Mouse (Mus musculus): ENCODE results near the gene Taf6l.
"Not testable (repeated sequence)": the region's sequence is repeated elsewhere in the genome, so short reads cannot be mapped to it uniquely, and the experiment has no call there.

Gene Taf6l

GRCm38 (mm10) chr19:8740603-8741002 is 45.6 kb downstream of the Taf6l start, which contains the start of gene 1700092M07Rik:
1700092M07Rik (plus strand) TSS chr19:8740718.
- in situ Hi-C loops (cut with MboI, MseI) = loop anchor here (10.0 kb wide), 1 partner anchor 1746 kb away; the partner anchor contains the start of genes Dnajc4, Nudt22 and Trpt1

DNA sequence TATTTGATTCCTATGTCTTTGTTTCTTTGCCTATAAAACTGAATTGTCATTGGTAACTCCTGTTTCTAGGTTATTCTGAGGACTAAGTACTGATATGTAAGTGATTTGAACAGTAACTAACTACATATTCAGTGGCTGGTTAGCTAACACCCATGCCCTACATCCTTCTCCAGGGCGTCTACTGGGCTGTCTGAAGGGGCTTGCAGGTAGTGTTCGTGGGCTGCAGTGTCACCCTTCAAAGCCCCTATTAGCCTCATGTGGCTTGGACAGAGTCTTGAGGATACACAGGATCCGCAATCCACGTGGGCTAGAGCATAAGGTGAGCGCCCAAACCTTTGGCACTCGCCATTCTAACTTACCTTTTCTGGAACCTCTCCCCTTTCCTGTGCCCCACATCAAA is 46.6 kb downstream of the Taf6l start:
- in situ Hi-C loops (cut with MboI, MseI) = loop anchor here (10.0 kb wide), 1 partner anchor 1745 kb away; the partner anchor contains the start of genes Dnajc4, Nudt22 and Trpt1

GRCm38 (mm10) chr19:8738911-8739310 is 47.3 kb downstream of the Taf6l start:
- in situ Hi-C loops (cut with MboI, MseI) = no loop called here

GRCm38 (mm10) chr19:8736160-8736467 is 50.1 kb downstream of the Taf6l start:
- in situ Hi-C loops (cut with MboI, MseI) = no loop called here

DNA sequence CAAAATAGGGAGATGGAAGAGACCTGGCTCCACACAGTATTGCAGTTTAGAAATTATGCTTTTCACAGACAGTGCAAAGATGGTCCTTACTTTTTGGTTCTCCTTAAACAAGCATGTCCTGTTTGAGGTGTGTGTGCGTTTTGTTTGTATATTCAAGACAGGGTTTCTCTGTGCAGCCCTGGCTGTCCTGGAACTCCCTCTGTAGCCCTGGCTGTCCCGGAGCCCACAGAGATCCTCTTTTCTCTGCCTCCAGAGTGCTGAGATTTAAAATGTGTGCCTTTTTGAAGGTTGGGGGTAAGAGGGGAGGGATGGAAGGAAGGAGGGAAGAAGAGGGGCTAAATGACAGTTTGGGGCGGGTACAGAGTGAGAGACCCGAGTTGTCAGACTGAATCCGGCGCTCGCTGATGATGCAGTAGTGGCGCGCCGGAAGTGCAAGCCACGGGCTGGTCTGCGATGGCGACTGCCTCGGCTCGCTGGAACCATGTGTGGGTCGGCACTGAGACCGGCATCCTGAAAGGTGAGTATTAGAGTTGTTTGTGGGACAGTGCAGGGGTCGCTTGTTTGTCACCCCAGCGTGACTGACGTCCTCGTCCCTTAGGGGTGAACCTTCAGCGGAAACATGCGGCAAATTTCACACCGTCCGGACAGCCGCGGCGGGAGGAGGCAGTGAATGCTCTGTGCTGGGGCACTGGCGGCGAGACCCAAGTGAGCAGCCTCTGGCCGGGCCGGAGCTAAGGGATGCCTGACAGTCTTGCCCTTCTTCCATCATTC is 50.6 kb downstream of the Taf6l start, which contains the start of gene Wdr74:
Gene Wdr74 (plus strand): TSS at position 439 of the 771 bp plus-strand sequence.
- in situ Hi-C loops (cut with MboI, MseI) = no loop called here

- in situ Hi-C loops (cut with MboI, MseI) = no loop called here
Observed at GRCm38 (mm10) chr19:8734334-8734733, 51.9 kb downstream of the Taf6l start.

GRCm38 (mm10) chr19:8728335-8729099 is 57.7 kb downstream of the Taf6l start:
- in situ Hi-C loops (cut with MboI, MseI) = not testable (repeated sequence)

- in situ Hi-C loops (cut with MboI, MseI) = no loop called here
Observed at GRCm38 (mm10) chr19:8727495-8728114, 58.6 kb downstream of the Taf6l start.

DNA sequence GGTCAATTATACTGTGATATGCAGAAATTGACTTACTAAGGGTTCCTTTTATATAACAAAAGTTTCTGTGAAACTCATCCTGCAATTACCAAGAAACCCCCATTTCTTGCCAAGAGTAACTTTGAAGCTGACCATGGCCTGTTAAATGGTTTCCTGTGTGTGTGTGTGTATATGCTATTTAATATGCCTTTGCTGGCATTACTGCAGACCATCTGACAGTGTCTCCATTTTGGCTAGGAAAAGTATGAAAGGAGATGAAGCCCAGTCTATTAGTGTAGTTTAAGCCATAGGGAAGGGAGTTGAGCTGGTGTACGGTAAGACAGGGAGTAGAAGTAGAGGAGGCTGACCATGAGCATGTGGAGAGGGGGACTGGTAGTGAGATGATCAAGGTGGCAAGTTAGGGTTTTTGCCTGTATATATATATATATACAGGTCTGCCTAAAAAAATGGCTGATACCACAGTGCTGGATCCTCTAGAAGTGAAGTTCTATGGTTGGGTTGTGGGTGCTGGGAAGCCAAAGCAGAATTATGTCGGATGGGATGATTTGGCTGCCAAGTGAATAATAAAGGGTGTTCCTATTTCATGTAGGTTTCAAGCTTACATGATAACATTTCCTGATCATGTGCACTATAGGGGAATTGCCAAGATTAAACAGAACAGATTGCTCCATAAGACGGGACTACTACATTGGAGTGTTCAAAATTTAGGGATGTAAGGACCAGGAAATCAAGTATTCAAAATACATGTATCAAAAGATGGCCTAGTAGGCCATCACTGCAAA is 59.4 kb downstream of the Taf6l start:
- in situ Hi-C loops (cut with MboI, MseI) = no loop called here

DNA sequence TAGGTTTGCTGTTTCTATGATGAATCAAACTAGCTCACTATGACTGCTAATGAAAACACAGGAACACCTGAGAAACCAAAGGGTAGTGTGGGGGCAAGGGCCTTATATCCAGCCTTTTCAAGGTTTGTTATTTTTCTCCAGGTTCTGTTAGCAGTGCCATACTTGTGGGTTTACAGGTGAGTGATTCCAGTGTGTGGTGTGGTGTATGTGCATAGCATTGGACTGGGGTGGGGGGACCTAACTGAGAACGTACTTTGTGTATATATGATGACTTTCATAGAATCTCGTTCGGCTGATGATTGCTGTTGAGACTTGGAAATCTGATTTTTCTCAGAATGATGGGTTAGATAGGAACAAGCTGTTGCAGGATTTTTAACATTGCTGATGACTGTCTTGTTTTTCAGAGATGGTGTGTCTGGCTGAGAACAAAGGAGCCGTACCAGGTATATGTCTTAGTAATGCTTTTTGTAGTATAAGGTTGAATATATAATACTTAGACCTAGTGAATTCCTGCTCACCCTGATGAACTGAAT is 61.1 kb downstream of the Taf6l start:
- in situ Hi-C loops (cut with MboI, MseI) = no loop called here
